Mouse (Mus musculus): Measurements from ENCODE around the gene E2f1. TPM values are rescaled to one million over a fixed set of nuclear protein-coding genes. Genes with fewer than 3 reads are reported as not detected.

Gene E2f1
- 9.5 and 9.6 TPM in 2 replicates for polyA plus RNA-seq (2015; fragmentation: Nextera tagmentation; extraction: Ambion mirVana)

GRCm38 (mm10) chr2:154569836-154570286 is at the start of gene E2f1:
Gene E2f1, minus strand, starts transcription at chr2:154569892.
- Histone ChIP-seq H3K4me3 (replicated peaks; ENCODE audit: low read depth, low read length) (peak within 1 kb of the TSS; percentile 84), H3K9me3 (replicated peaks; ENCODE audit: low read length) (no peaks in the 10 kb centered on the region), H3K4me2 (ENCODE audit: low read length) (peak within 1 kb of the TSS; percentile 91), H3K9ac (ENCODE audit: low read depth, low read length) (peak within 1 kb of the TSS; percentile 77), H3K27me3 (ENCODE audit: insufficient read depth, low read length) (no peaks in the 10 kb centered on the region), H3K4me1 (replicated peaks; ENCODE audit: insufficient read depth, low read length) (peaks cover 17% of the 10 kb centered on the region), H3K27ac (peak within 1 kb of the TSS; percentile 77), H3K36me3 (ENCODE audit: insufficient read depth, low read length) (no peaks in the 10 kb centered on the region)
- ATAC-seq (replicated peaks; ENCODE audit: low FRiP score, low read depth) (peak; percentile 98), DNase-seq (ENCODE audit: low spot score) (peak; percentile 98)
- WGBS = 0% methylated on average over 33 of the region's 44 CpGs
- peak; percentile 33; the same call in 1 of the 2 replicates for TF ChIP-seq CTCF (IDR thresholded peaks at IDR 0.05; ENCODE audit: low read depth)

GRCm38 (mm10) chr2:154617061-154617460 is 47.4 kb upstream of the E2f1 start:
- DNase-seq (ENCODE audit: low spot score) (no peak), ATAC-seq (replicated peaks; ENCODE audit: low FRiP score, low read depth) (no peak)
- Histone ChIP-seq H3K4me1 (replicated peaks; ENCODE audit: insufficient read depth, low read length) (0 out of 2 replicates have a peak, but pooled peaks cover 4% of the 10 kb centered on the region), H3K4me3 (replicated peaks; ENCODE audit: low read depth, low read length) (no peak overlapping the region), H3K9ac (ENCODE audit: low read depth, low read length) (no peak overlapping the region), H3K9me3 (replicated peaks; ENCODE audit: low read length) (no peaks in the 10 kb centered on the region), H3K27ac (no peak overlapping the region), H3K4me2 (ENCODE audit: low read length) (no peak overlapping the region), H3K27me3 (ENCODE audit: insufficient read depth, low read length) (no peaks in the 10 kb centered on the region), H3K36me3 (ENCODE audit: insufficient read depth, low read length) (no peaks in the 10 kb centered on the region)
- 92% methylated on average over 3 of the region's 3 CpGs for WGBS
- no peak for TF ChIP-seq CTCF (IDR thresholded peaks at IDR 0.05; ENCODE audit: low read depth)

- no peak for ATAC-seq (replicated peaks; ENCODE audit: low FRiP score, low read depth)
- Histone ChIP-seq H3K36me3 (ENCODE audit: insufficient read depth, low read length) (no peaks in the 10 kb centered on the region), H3K27ac (0 out of 2 replicates have a peak overlapping the region, but pooled peaks have one; percentile 25)
Measured at GRCm38 (mm10) chr2:154615674-154616073, 46.0 kb upstream of the E2f1 start.

GRCm38 (mm10) chr2:154614841-154615576 is 45.3 kb upstream of the E2f1 start:
- 0 out of 2 replicates have a peak, but pooled peaks cover 4% of the 10 kb centered on the region for H3K4me1 ChIP-seq (replicated peaks; ENCODE audit: insufficient read depth, low read length)
- no peak for TF ChIP-seq CTCF (IDR thresholded peaks at IDR 0.05; ENCODE audit: low read depth)
- DNase-seq (ENCODE audit: low spot score) = peak; percentile 22
- H3K36me3 ChIP-seq (ENCODE audit: insufficient read depth, low read length) = no peaks in the 10 kb centered on the region
- WGBS = 57% methylated on average over 19 of the region's 19 CpGs
- no peak for ATAC-seq (replicated peaks; ENCODE audit: low FRiP score, low read depth)
- H3K4me2 ChIP-seq (ENCODE audit: low read length) = peak overlapping the region; percentile 23
- no peak overlapping the region for H3K4me3 ChIP-seq (replicated peaks; ENCODE audit: low read depth, low read length)
- no peak overlapping the region for H3K9ac ChIP-seq (ENCODE audit: low read depth, low read length)
- peak overlapping the region; percentile 25; the same call in 1 of the 2 replicates for H3K27ac ChIP-seq
- H3K27me3 ChIP-seq (ENCODE audit: insufficient read depth, low read length) = no peaks in the 10 kb centered on the region
- H3K9me3 ChIP-seq (replicated peaks; ENCODE audit: low read length) = no peaks in the 10 kb centered on the region

More at GRCm38 (mm10) chr2:154615674-154616073, 46.0 kb upstream of the E2f1 start:
- TF ChIP-seq CTCF (IDR thresholded peaks at IDR 0.05; ENCODE audit: low read depth) = no peak
- Histone ChIP-seq H3K4me2 (ENCODE audit: low read length) (no peak overlapping the region), H3K9me3 (replicated peaks; ENCODE audit: low read length) (no peaks in the 10 kb centered on the region), H3K4me3 (replicated peaks; ENCODE audit: low read depth, low read length) (no peak overlapping the region), H3K27me3 (ENCODE audit: insufficient read depth, low read length) (no peaks in the 10 kb centered on the region), H3K9ac (ENCODE audit: low read depth, low read length) (no peak overlapping the region), H3K4me1 (replicated peaks; ENCODE audit: insufficient read depth, low read length) (0 out of 2 replicates have a peak, but pooled peaks cover 4% of the 10 kb centered on the region)
- WGBS = 85% methylated on average over 5 of the region's 5 CpGs
- DNase-seq (ENCODE audit: low spot score) = no peak

GRCm38 (mm10) chr2:154613118-154614115 is 43.7 kb upstream of the E2f1 start, which contains the start of the genes Zfp341 and 4930519P11Rik:
Gene Zfp341, plus strand, starts transcription at chr2:154613297.
Gene 4930519P11Rik, minus strand, starts transcription at chr2:154613437.
- Histone ChIP-seq H3K9me3 (replicated peaks; ENCODE audit: low read length) (no peaks in the 10 kb centered on the region), H3K27me3 (ENCODE audit: insufficient read depth, low read length) (no peaks in the 10 kb centered on the region), H3K27ac (peak within 1 kb of the TSS; percentile 98), H3K9ac (ENCODE audit: low read depth, low read length) (peak within 1 kb of the TSS; percentile 80), H3K36me3 (ENCODE audit: insufficient read depth, low read length) (no peaks in the 10 kb centered on the region), H3K4me2 (ENCODE audit: low read length) (peak within 1 kb of the TSS; percentile 51), H3K4me3 (replicated peaks; ENCODE audit: low read depth, low read length) (peak within 1 kb of the TSS; percentile 49), H3K4me1 (replicated peaks; ENCODE audit: insufficient read depth, low read length) (0 out of 2 replicates have a peak, but pooled peaks cover 4% of the 10 kb centered on the region)
- TF ChIP-seq CTCF (IDR thresholded peaks at IDR 0.05; ENCODE audit: low read depth) = peak; percentile 84
- DNase-seq (ENCODE audit: low spot score) = peak; percentile 95
- WGBS = under 1% methylated on average over 80 of the region's 98 CpGs
- ATAC-seq (replicated peaks; ENCODE audit: low FRiP score, low read depth) = peak; percentile 94

All from kidney, postnatal 0 days (tissue).